Mouse (Mus musculus) MEL (cell line): ENCODE data around the gene Dll3. TPM values are rescaled to one million over a fixed set of nuclear protein-coding genes. Genes with fewer than 3 reads are reported as not detected.

Source experiments
- DNase-seq: peaks from one replicate; pipeline ENCODE4 v3.0.0; 2011; ENCODE audit warnings: low read depth, low spot score
- H3K27ac ChIP-seq: 2 replicates; pipeline ENCODE4 v1.5.1; 2012; ENCODE audit warnings: low read depth, mild to moderate bottlenecking, control low read depth, low read length, moderate library complexity; ENCODE audit not compliant: control insufficient read depth
- H3K27me3 ChIP-seq, 2 experiments: fragments of 150-350 bp in 1 of 2; sonication (generic) in 1 of 2; 2 replicates each; pipeline ENCODE4 v1.6.1; 2012; ENCODE audit warnings: low read length in 2 of 2, mild to moderate bottlenecking in 2 of 2, improper control_type of control experiment in 1 of 2, moderate library complexity in 1 of 2; ENCODE audit not compliant: insufficient read depth in 2 of 2, control insufficient read depth in 1 of 2
- H3K36me3 ChIP-seq, 2 experiments: 2 replicates each; pipeline ENCODE4 v1.6.1; 2012 to 2014; ENCODE audit warnings: low read length in 2 of 2, improper control_type of control experiment in 1 of 2, inconsistent platforms in 1 of 2, mild to moderate bottlenecking in 1 of 2; ENCODE audit not compliant: insufficient read depth in 2 of 2, control insufficient read depth in 1 of 2
- H3K4me1 ChIP-seq, 2 experiments: fragments of 150-350 bp in 1 of 2; sonication (generic) in 1 of 2; 2 replicates each; pipeline ENCODE4 v1.6.1; 2012; ENCODE audit warnings: low read length in 2 of 2, improper control_type of control experiment in 1 of 2, mild to moderate bottlenecking in 1 of 2; ENCODE audit not compliant: insufficient read depth in 2 of 2, control insufficient read depth in 1 of 2
- H3K4me3 ChIP-seq, 2 experiments: fragments of 150-350 bp in 1 of 2; sonication (generic) in 1 of 2; 2 replicates each; pipeline ENCODE4 v1.5.1; 2012; ENCODE audit warnings: low read depth in 2 of 2, low read length in 2 of 2, mild to moderate bottlenecking in 2 of 2, moderate library complexity in 2 of 2, control low read depth in 1 of 2, improper control_type of control experiment in 1 of 2; ENCODE audit not compliant: control insufficient read depth in 1 of 2, insufficient read depth in 1 of 2
- H3K79me2 ChIP-seq: 2 replicates; pipeline ENCODE4 v1.6.1; 2012; ENCODE audit warnings: mild to moderate bottlenecking, low read length, moderate library complexity; ENCODE audit not compliant: control insufficient read depth, poor library complexity, insufficient read depth
- H3K9ac ChIP-seq: 2 replicates; pipeline ENCODE4 v1.6.1; 2012; ENCODE audit warnings: low read depth, mild to moderate bottlenecking, control low read depth, low read length, moderate library complexity; ENCODE audit not compliant: control insufficient read depth, poor library complexity, severe bottlenecking
- H3K9me3 ChIP-seq: fragments of 150-350 bp; sonication (generic); replicated peaks from 2 replicates; pipeline ENCODE4 v1.6.1; 2012; ENCODE audit warnings: mild to moderate bottlenecking, low read length, improper control_type of control experiment, moderate library complexity; ENCODE audit not compliant: insufficient read depth
- BHLHE40 ChIP-seq: IDR thresholded peaks from 2 replicates; pipeline ENCODE4 v1.6.1; 2012; ENCODE audit warnings: low read depth, mild to moderate bottlenecking, inconsistent platforms, low read length, improper control_type of control experiment, borderline replicate concordance
- CHD1 ChIP-seq: IDR thresholded peaks from 2 replicates; pipeline ENCODE4 v1.6.1; 2012; ENCODE audit warnings: low read depth, mild to moderate bottlenecking, inconsistent platforms, low read length, improper control_type of control experiment
- CHD2 ChIP-seq: IDR thresholded peaks from 2 replicates; pipeline ENCODE4 v1.6.1; 2011; ENCODE audit warnings: low read length, improper control_type of control experiment
- E2F4 ChIP-seq: IDR thresholded peaks from 2 replicates; pipeline ENCODE4 v1.6.1; 2011; ENCODE audit warnings: low read depth, low read length, improper control_type of control experiment, borderline replicate concordance
- ELF1 ChIP-seq: IDR thresholded peaks from 2 replicates; pipeline ENCODE4 v1.6.1; 2014; ENCODE audit warnings: low read depth, mild to moderate bottlenecking, inconsistent platforms, low read length, improper control_type of control experiment, moderate library complexity
- EP300 ChIP-seq, 2 experiments: IDR thresholded peaks; 2 replicates each; pipeline ENCODE4 v1.6.1; 2011; ENCODE audit warnings: improper control_type of control experiment in 2 of 2, low read length in 2 of 2, low read depth in 1 of 2, mild to moderate bottlenecking in 1 of 2
- ETS1 ChIP-seq: IDR thresholded peaks from 2 replicates; pipeline ENCODE4 v1.6.1; 2012; ENCODE audit warnings: low read depth, mild to moderate bottlenecking, inconsistent platforms, low read length, improper control_type of control experiment, moderate library complexity
- GABPA ChIP-seq: IDR thresholded peaks from 2 replicates; pipeline ENCODE4 v1.6.1; 2012; ENCODE audit warnings: low read depth, mild to moderate bottlenecking, inconsistent platforms, low read length, improper control_type of control experiment, moderate library complexity
- GATA1 ChIP-seq: IDR thresholded peaks from 2 replicates; pipeline ENCODE4 v1.6.1; 2011; ENCODE audit warnings: low read depth, low read length, improper control_type of control experiment
- HCFC1 ChIP-seq: IDR thresholded peaks from 2 replicates; pipeline ENCODE4 v1.6.1; 2012; ENCODE audit warnings: low read depth, mild to moderate bottlenecking, inconsistent platforms, low read length, improper control_type of control experiment, moderate library complexity
- JUND ChIP-seq: IDR thresholded peaks from 2 replicates; pipeline ENCODE4 v1.6.1; 2011; ENCODE audit warnings: low read depth, mild to moderate bottlenecking, improper control_type of control experiment, low read length
- KAT2A ChIP-seq: conservative IDR thresholded peaks from 2 replicates; pipeline ENCODE4 v1.6.1; 2012; ENCODE audit warnings: low read depth, low read length, improper control_type of control experiment, inconsistent platforms
- MAFK ChIP-seq: IDR thresholded peaks from 2 replicates; pipeline ENCODE4 v1.6.1; 2011; ENCODE audit warnings: low read depth, mild to moderate bottlenecking, low read length, improper control_type of control experiment, borderline replicate concordance
- MAX ChIP-seq: IDR thresholded peaks from 2 replicates; pipeline ENCODE4 v1.6.1; 2011; ENCODE audit warnings: low read length, improper control_type of control experiment
- MAZ ChIP-seq: IDR thresholded peaks from 2 replicates; pipeline ENCODE4 v1.6.1; 2012; ENCODE audit warnings: low read depth, mild to moderate bottlenecking, inconsistent platforms, low read length, improper control_type of control experiment
- MEF2A ChIP-seq: IDR thresholded peaks from 2 replicates; pipeline ENCODE4 v1.6.1; 2014; ENCODE audit warnings: low read depth, mild to moderate bottlenecking, inconsistent platforms, low read length, improper control_type of control experiment; ENCODE audit not compliant: poor library complexity, insufficient replicate concordance, severe bottlenecking; ENCODE audit errors: extremely low read depth
- MXI1 ChIP-seq: IDR thresholded peaks from 2 replicates; pipeline ENCODE4 v1.6.1; 2011; ENCODE audit warnings: mild to moderate bottlenecking, low read depth, low read length, improper control_type of control experiment
- MYB ChIP-seq: IDR thresholded peaks from 2 replicates; pipeline ENCODE4 v1.6.1; 2011; ENCODE audit warnings: mild to moderate bottlenecking, low read depth, low read length, improper control_type of control experiment
- MYC ChIP-seq: IDR thresholded peaks from 2 replicates; pipeline ENCODE4 v1.6.1; 2011; ENCODE audit warnings: low read depth, mild to moderate bottlenecking, low read length, improper control_type of control experiment, moderate library complexity
- NELFE ChIP-seq: IDR thresholded peaks from 2 replicates; pipeline ENCODE4 v1.6.1; 2011; ENCODE audit warnings: low read depth, low read length, improper control_type of control experiment
- NRF1 ChIP-seq: IDR thresholded peaks from 2 replicates; pipeline ENCODE4 v1.6.1; 2014; ENCODE audit warnings: low read depth, mild to moderate bottlenecking, inconsistent platforms, low read length, improper control_type of control experiment, moderate library complexity; ENCODE audit not compliant: poor library complexity, insufficient read depth, severe bottlenecking
- POLR2A ChIP-seq, 2 experiments: IDR thresholded peaks; 2 replicates each; pipeline ENCODE4 v1.6.1; 2011 to 2012; ENCODE audit warnings: low read length in 2 of 2, mild to moderate bottlenecking in 2 of 2, control low read depth in 1 of 2, improper control_type of control experiment in 1 of 2, low read depth in 1 of 2, moderate library complexity in 1 of 2; ENCODE audit not compliant: control insufficient read depth in 1 of 2, insufficient read depth in 1 of 2, poor library complexity in 1 of 2
- POLR2AphosphoS2 ChIP-seq: IDR thresholded peaks from 2 replicates; pipeline ENCODE4 v1.6.1; 2011; ENCODE audit warnings: low read length, improper control_type of control experiment
- POLR2AphosphoS5 ChIP-seq: IDR thresholded peaks from 2 replicates; pipeline ENCODE4 v1.6.1; 2012; ENCODE audit warnings: low read depth, borderline replicate concordance, mild to moderate bottlenecking, inconsistent platforms, low read length, moderate library complexity, mixed read lengths
- RAD21 ChIP-seq: IDR thresholded peaks from 2 replicates; pipeline ENCODE4 v1.6.1; 2011; ENCODE audit warnings: mild to moderate bottlenecking, low read depth, low read length, improper control_type of control experiment
- RCOR1 ChIP-seq: IDR thresholded peaks from 2 replicates; pipeline ENCODE4 v1.6.1; 2012; ENCODE audit warnings: low read depth, mild to moderate bottlenecking, inconsistent platforms, low read length, improper control_type of control experiment
- SIN3A ChIP-seq: IDR thresholded peaks from 2 replicates; pipeline ENCODE4 v1.6.1; 2012; ENCODE audit warnings: low read length, improper control_type of control experiment, inconsistent platforms
- SMC3 ChIP-seq: IDR thresholded peaks from 2 replicates; pipeline ENCODE4 v1.6.1; 2011; ENCODE audit warnings: low read depth, low read length, improper control_type of control experiment
- TAL1 ChIP-seq: IDR thresholded peaks from 2 replicates; pipeline ENCODE4 v1.6.1; 2012; ENCODE audit warnings: mild to moderate bottlenecking, inconsistent platforms, low read length, moderate library complexity, mixed read lengths
- TBP ChIP-seq: IDR thresholded peaks from 2 replicates; pipeline ENCODE4 v1.8.0; 2011; ENCODE audit warnings: low read depth, low read length, improper control_type of control experiment
- TCF12 ChIP-seq: IDR thresholded peaks from 2 replicates; pipeline ENCODE4 v1.6.1; 2014; ENCODE audit warnings: low read depth, mild to moderate bottlenecking, inconsistent platforms, low read length, improper control_type of control experiment, moderate library complexity
- UBTF ChIP-seq: IDR thresholded peaks from 2 replicates; pipeline ENCODE4 v1.6.1; 2012; ENCODE audit warnings: low read depth, mild to moderate bottlenecking, inconsistent platforms, low read length, improper control_type of control experiment, moderate library complexity, borderline replicate concordance; ENCODE audit not compliant: insufficient read depth
- USF1 ChIP-seq: IDR thresholded peaks from 2 replicates; pipeline ENCODE4 v1.6.1; 2014; ENCODE audit warnings: low read depth, mild to moderate bottlenecking, inconsistent platforms, low read length, improper control_type of control experiment, moderate library complexity
- USF2 ChIP-seq, 2 experiments: IDR thresholded peaks; 2 replicates each; pipeline ENCODE4 v1.6.1; 2011 to 2012; ENCODE audit warnings: improper control_type of control experiment in 2 of 2, low read length in 2 of 2, borderline replicate concordance in 1 of 2, inconsistent platforms in 1 of 2, low read depth in 1 of 2, mild to moderate bottlenecking in 1 of 2; ENCODE audit not compliant: insufficient read depth in 1 of 2
- ZKSCAN1 ChIP-seq: IDR thresholded peaks from 2 replicates; pipeline ENCODE4 v1.6.1; 2012; ENCODE audit warnings: low read depth, mild to moderate bottlenecking, inconsistent platforms, low read length, improper control_type of control experiment, moderate library complexity
- ZNF384 ChIP-seq: IDR thresholded peaks from 2 replicates; pipeline ENCODE4 v1.6.1; 2012; ENCODE audit warnings: low read depth, mild to moderate bottlenecking, inconsistent platforms, low read length, improper control_type of control experiment
- polyA plus RNA-seq, 2 experiments: library from polyadenylated mRNA; stranded (reverse) in 1 of 2; unstranded in 1 of 2; fragments of >175 nt in 1 of 2; fragments of >200 nt in 1 of 2; gene quantifications; 2 replicates each; pipeline versions ENCODE4 v1.2.1 to v1.2.4; 2012; ENCODE audit warnings: low replicate concordance in 2 of 2, low read depth in 1 of 2; ENCODE audit not compliant: insufficient read length in 2 of 2, insufficient read depth in 1 of 2, missing spikeins in 1 of 2
- total RNA-seq: library from RNA; depleted of rRNA; stranded (reverse); fragments of 300-350 nt; gene quantifications from 2 replicates; pipeline ENCODE4 v1.2.3, GENCODE M21; 2012

The Dll3 gene
- total and polyA plus RNA-seq, 3 experiments: 0.15 to 0.57 TPM; not detected in 1

DNA sequence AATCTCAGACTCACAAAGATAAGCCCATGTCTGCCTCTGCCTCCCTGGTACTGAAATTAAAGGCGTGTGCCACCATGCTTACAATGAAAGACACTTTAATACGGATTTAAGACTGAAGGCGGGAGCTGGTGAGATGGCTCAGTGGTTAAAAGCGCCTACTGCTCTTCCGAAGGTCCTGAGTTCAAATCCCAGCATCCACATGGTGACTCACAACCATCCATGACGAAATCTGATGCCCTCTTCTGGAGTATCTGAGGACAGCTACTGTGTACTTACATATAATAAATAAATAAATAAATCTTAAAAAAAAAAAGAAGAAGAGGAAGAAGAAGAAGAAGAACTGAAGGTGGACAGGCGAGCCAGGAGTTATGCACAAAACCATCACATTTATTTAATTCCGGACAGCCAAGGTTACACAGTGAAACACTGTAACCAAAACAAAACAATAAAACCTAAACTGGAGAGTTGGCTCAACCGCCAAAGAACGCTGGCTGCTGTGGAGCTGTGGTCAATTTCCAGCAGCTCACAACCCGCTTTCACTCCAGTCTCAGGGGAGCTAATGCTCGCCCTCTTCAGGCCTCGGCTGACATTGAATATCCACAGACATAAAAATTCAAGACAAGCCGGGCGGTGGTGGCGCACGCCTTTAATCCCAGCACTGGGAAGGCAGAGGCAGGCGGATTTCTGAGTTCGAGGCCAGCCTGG lies 37.3 kb upstream of the Dll3 start:
- Histone ChIP-seq H3K27ac (peak overlapping the region; percentile 72), H3K36me3 (peaks cover 0 to 13% of the 10 kb centered on the region in 2 experiments; a peak in 2 of 4 replicates), H3K79me2 (peaks cover 40% of the 10 kb centered on the region), H3K27me3 (no peaks in the 10 kb centered on the region), H3K4me1 (peaks cover 0 to 6% of the 10 kb centered on the region in 2 experiments; a peak in 1 of 4 replicates), H3K4me3 (peak overlapping the region; percentile 46 to 48), H3K9ac (peak overlapping the region; percentile 52), H3K9me3 (no peaks in the 10 kb centered on the region)
- peak; percentile 87 for DNase-seq
- TF ChIP-seq MEF2A (no peak), UBTF (no peak), MAFK (no peak), MYB (no peak), SIN3A (0 out of 2 replicates have a peak, but pooled peaks have one; percentile 18), E2F4 (no peak), USF2 (IDR thresholded peaks at IDR 0.05; ENCODE audit: borderline replicate concordance in 1 of 2, insufficient read depth in 1 of 2, low read depth in 1 of 2, low read length in 2 of 2) (no peak), EP300 (IDR thresholded peaks at IDR 0.05; ENCODE audit: low read depth in 1 of 2, low read length in 2 of 2) (no peak), CHD2 (no peak), USF1 (no peak), TAL1 (no peak), CHD1 (no peak), MAX (no peak), ETS1 (no peak; the same call in 1 of the 2 replicates), MAZ (no peak), ZKSCAN1 (no peak), TBP (peak; percentile 87), JUND (no peak), GABPA (no peak), TCF12 (no peak), POLR2A (IDR thresholded peaks at IDR 0.05; ENCODE audit: control insufficient read depth in 1 of 2, insufficient read depth in 1 of 2, low read depth in 1 of 2, low read length in 2 of 2, poor library complexity in 1 of 2) (no peak), POLR2AphosphoS5 (no peak), BHLHE40 (no peak), NRF1 (no peak), SMC3 (no peak), MYC (no peak), ELF1 (peak; percentile 39; the same call in 1 of the 2 replicates), KAT2A (no peak), ZNF384 (peak; percentile 70), NELFE (peak; percentile 20; the same call in 1 of the 2 replicates), RAD21 (no peak), HCFC1 (0 out of 2 replicates have a peak, but pooled peaks have one; percentile 45), RCOR1 (no peak), GATA1 (no peak), MXI1 (no peak), POLR2AphosphoS2 (no peak)
